Mouse (Mus musculus): ENCODE results near the gene Hhatl. TPM values are rescaled to one million over a fixed set of nuclear protein-coding genes. Genes with fewer than 3 reads are reported as not detected.

Gene Hhatl
- polyA plus RNA-seq, 2 experiments = not detected

DNA sequence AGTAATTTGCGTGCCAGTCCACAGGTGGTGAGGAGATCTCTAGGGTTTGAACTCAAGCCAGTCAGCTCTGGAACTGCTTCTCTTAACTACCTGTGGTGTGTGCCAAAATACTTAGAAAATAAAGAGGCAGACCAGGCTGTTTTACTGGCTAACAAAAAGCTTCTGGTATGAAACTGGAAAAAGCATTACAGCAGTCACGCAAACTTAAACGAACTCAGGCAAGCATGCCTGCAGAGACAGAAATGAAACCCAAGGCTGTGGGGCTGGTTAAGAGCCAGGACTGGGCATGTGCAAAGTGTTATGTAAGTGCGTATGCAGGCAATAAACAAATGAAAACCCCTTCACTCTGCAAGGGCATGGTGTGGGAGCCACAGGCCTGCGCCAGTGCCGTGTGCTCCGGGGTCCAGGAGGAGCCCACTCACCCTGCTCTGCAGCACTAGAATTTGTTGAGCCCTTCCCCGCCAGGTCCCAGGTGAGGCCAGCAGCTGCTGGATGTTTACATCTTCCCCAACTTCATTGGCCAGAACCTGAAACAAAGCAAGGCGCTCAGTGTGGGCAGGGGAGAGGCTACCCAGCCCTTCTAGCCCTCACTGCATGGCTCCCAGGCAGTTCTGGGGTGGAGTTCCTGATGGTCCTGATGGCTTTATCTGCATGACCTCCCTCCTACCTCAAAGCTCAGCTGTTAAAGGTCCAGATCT lies 26.9 kb upstream of the Hhatl start:
- Histone ChIP-seq H3K4me3 (ENCODE audit: insufficient read depth in 1 of 2, low read depth in 2 of 2, low read length in 2 of 2) (no peak overlapping the region), H3K9ac (replicated peaks) (no peak overlapping the region), H3K4me2 (ENCODE audit: low read depth) (no peak overlapping the region), H3K27me3 (ENCODE audit: control insufficient read depth, insufficient read depth, low read length) (no peaks in the 10 kb centered on the region), H3K4me1 (replicated peaks; ENCODE audit: control insufficient read depth in 2 of 2, insufficient read depth in 2 of 2, low read length in 1 of 2) (no peaks in the 10 kb centered on the region), H3K36me3 (replicated peaks; ENCODE audit: control insufficient read depth, insufficient read depth, low read depth) (no peaks in the 10 kb centered on the region), H3K27ac (no peak overlapping the region), H3K9me3 (ENCODE audit: control insufficient read depth, low read length) (no peaks in the 10 kb centered on the region)
- DNase-seq (ENCODE audit: low read depth in 3 of 3, low spot score in 3 of 3) (no peak), ATAC-seq (ENCODE audit: insufficient read depth) (no peak)
- 68% methylated on average over 9 of the region's 9 CpGs for WGBS (ENCODE audit: insufficient replicate concordance)
- TF ChIP-seq CTCF (IDR thresholded peaks at IDR 0.05; ENCODE audit: low read depth) (no peak), EP300 (IDR thresholded peaks at IDR 0.05; ENCODE audit: low read depth) (no peak)

DNA sequence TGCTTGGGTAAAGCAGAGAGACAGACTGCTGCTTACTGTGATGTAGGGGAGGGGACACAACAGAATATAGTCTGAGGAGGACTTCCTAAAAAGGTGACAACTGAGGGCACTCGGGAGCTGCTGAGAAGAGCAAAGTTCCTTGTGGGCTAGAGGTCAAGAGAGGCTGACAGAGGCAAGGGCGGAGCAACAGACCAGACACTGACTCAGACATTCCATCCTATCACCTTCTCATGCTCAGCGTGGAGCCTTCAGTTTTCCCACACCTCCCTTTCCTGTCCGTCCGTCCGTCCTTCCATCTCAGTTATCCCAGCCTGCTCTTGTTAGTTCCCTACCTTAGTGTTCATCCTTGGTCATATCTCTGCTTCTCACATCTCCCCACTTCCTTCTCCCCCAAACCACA lies 22.9 kb upstream of the Hhatl start:
- TF ChIP-seq EP300 (IDR thresholded peaks at IDR 0.05; ENCODE audit: low read depth) = no peak
- no peak for TF ChIP-seq CTCF (IDR thresholded peaks at IDR 0.05; ENCODE audit: low read depth)
- H3K36me3 ChIP-seq (replicated peaks; ENCODE audit: control insufficient read depth, insufficient read depth, low read depth) = no peaks in the 10 kb centered on the region
- no peaks in the 10 kb centered on the region for H3K27me3 ChIP-seq (ENCODE audit: control insufficient read depth, insufficient read depth, low read length)
- ATAC-seq (ENCODE audit: insufficient read depth) = no peak
- no peak overlapping the region for H3K4me3 ChIP-seq (ENCODE audit: insufficient read depth in 1 of 2, low read depth in 2 of 2, low read length in 2 of 2)
- H3K4me2 ChIP-seq (ENCODE audit: low read depth) = no peak overlapping the region
- H3K4me1 ChIP-seq (replicated peaks; ENCODE audit: control insufficient read depth in 2 of 2, insufficient read depth in 2 of 2, low read length in 1 of 2) = no peaks in the 10 kb centered on the region
- H3K9ac ChIP-seq (replicated peaks) = no peak overlapping the region
- DNase-seq (ENCODE audit: low read depth in 3 of 3, low spot score in 3 of 3) = no peak
- H3K27ac ChIP-seq = no peak overlapping the region
- no peaks in the 10 kb centered on the region for H3K9me3 ChIP-seq (ENCODE audit: control insufficient read depth, low read length)
- 16% methylated on average over 6 of the region's 6 CpGs for WGBS (ENCODE audit: insufficient replicate concordance)

DNA sequence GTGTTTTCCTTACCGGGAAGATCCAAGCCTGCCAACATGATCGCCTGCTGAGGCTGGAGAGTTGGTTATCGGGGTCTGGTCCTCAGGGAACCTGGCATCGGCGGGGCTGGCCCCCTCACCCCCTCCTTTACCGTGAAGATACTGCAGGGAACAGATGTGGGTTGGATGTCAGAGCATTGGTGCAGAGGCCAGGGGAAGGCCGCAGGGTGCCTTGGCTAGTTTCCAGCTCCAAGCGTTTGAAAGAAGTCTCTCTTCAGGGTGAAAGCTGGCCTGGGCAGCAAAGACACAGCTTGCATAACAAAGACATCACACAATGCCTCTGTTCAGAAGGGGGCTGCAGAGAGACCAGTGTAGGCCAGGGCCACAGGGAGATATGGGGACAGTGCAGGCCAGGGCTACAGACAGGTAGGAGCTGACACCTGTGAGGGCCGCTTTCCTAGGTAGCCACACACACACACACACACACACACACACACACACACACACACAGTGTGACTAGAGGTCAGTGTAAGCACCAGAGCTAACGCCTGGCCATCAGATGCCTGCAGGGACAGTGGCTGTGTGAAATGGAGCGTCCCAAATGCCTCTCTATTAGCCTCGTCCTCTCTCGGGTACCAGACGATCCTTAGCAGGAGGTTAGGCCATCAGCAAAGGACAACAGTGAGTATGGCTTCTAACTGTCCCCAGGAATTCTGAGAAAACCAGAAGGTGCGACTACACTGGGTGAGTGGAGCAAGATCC lies 17.9 kb upstream of the Hhatl start:
- DNase-seq (ENCODE audit: low read depth in 3 of 3, low spot score in 3 of 3) (no peak), ATAC-seq (ENCODE audit: insufficient read depth) (no peak)
- Histone ChIP-seq H3K4me3 (ENCODE audit: insufficient read depth in 1 of 2, low read depth in 2 of 2, low read length in 2 of 2) (no peak overlapping the region), H3K36me3 (replicated peaks; ENCODE audit: control insufficient read depth, insufficient read depth, low read depth) (no peaks in the 10 kb centered on the region), H3K4me2 (ENCODE audit: low read depth) (no peak overlapping the region), H3K9ac (replicated peaks) (no peak overlapping the region), H3K27me3 (ENCODE audit: control insufficient read depth, insufficient read depth, low read length) (no peaks in the 10 kb centered on the region), H3K4me1 (replicated peaks; ENCODE audit: control insufficient read depth in 2 of 2, insufficient read depth in 2 of 2, low read length in 1 of 2) (no peaks in the 10 kb centered on the region), H3K27ac (no peak overlapping the region), H3K9me3 (ENCODE audit: control insufficient read depth, low read length) (no peaks in the 10 kb centered on the region)
- TF ChIP-seq CTCF (IDR thresholded peaks at IDR 0.05; ENCODE audit: low read depth) = no peak
- no peak for TF ChIP-seq EP300 (IDR thresholded peaks at IDR 0.05; ENCODE audit: low read depth)
- WGBS (ENCODE audit: insufficient replicate concordance) = 51% methylated on average over 15 of the region's 15 CpGs

DNA sequence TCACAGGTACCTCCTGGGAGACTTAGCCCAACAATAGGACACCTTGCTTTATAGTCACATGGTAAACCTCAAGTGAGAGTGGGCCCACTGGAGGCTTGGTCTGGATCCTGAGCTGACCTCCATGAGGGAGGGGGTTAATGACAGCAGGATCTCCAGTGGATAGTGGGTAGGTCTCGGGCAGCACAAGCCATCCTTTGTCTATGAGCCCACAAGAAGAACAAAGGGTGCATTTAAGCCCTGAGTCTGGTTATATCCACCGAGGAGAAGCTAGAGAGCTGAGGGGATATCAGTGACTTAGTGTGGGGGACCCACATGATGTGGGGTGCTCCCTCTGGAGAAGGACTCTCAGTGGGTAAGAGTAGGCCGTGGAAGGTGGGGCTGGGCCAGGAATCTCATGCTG lies 16.2 kb upstream of the Hhatl start:
- DNase-seq (ENCODE audit: low read depth in 3 of 3, low spot score in 3 of 3) = no peak
- Histone ChIP-seq H3K36me3 (replicated peaks; ENCODE audit: control insufficient read depth, insufficient read depth, low read depth) (no peaks in the 10 kb centered on the region), H3K4me1 (replicated peaks; ENCODE audit: control insufficient read depth in 2 of 2, insufficient read depth in 2 of 2, low read length in 1 of 2) (no peaks in the 10 kb centered on the region), H3K9me3 (ENCODE audit: control insufficient read depth, low read length) (no peaks in the 10 kb centered on the region), H3K27me3 (ENCODE audit: control insufficient read depth, insufficient read depth, low read length) (no peaks in the 10 kb centered on the region), H3K4me2 (ENCODE audit: low read depth) (no peak overlapping the region), H3K27ac (no peak overlapping the region), H3K4me3 (ENCODE audit: insufficient read depth in 1 of 2, low read depth in 2 of 2, low read length in 2 of 2) (no peak overlapping the region), H3K9ac (replicated peaks) (no peak overlapping the region)
- no peak for ATAC-seq (ENCODE audit: insufficient read depth)
- no peak for TF ChIP-seq EP300 (IDR thresholded peaks at IDR 0.05; ENCODE audit: low read depth)
- TF ChIP-seq CTCF (IDR thresholded peaks at IDR 0.05; ENCODE audit: low read depth) = no peak
- WGBS (ENCODE audit: insufficient replicate concordance) = 56% methylated on average over 3 of the region's 3 CpGs

DNA sequence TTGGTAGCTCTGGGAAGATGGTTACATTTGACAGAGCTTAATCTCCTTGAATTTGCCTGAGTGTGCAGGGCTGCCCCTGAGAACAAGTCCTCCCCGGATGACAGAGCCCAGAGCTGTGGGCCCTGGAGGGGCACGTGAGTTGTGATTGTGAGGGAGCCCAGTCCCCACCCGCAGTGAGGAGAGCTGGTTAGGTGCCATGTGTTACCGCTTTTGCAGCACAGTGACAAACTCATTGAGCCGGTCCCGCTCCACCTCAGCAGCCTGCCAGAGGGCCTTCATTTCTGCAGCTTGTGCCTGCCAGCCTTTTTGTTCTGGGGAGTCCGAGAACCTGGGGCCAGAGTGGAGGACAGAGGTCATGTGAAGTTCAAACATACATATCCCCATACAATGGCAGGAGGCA lies 15.6 kb upstream of the Hhatl start:
- 68% methylated on average over 7 of the region's 7 CpGs for WGBS (ENCODE audit: insufficient replicate concordance)
- ATAC-seq (ENCODE audit: insufficient read depth) (no peak), DNase-seq (ENCODE audit: low read depth in 3 of 3, low spot score in 3 of 3) (no peak)
- TF ChIP-seq CTCF (IDR thresholded peaks at IDR 0.05; ENCODE audit: low read depth) (no peak), EP300 (IDR thresholded peaks at IDR 0.05; ENCODE audit: low read depth) (no peak)
- Histone ChIP-seq H3K36me3 (replicated peaks; ENCODE audit: control insufficient read depth, insufficient read depth, low read depth) (no peaks in the 10 kb centered on the region), H3K27ac (no peak overlapping the region), H3K9ac (replicated peaks) (no peak overlapping the region), H3K4me1 (replicated peaks; ENCODE audit: control insufficient read depth in 2 of 2, insufficient read depth in 2 of 2, low read length in 1 of 2) (0 out of 4 replicates have a peak, but pooled peaks cover 0 to 2% of the 10 kb centered on the region in 2 experiments), H3K4me3 (ENCODE audit: insufficient read depth in 1 of 2, low read depth in 2 of 2, low read length in 2 of 2) (no peak overlapping the region), H3K9me3 (ENCODE audit: control insufficient read depth, low read length) (no peaks in the 10 kb centered on the region), H3K27me3 (ENCODE audit: control insufficient read depth, insufficient read depth, low read length) (no peaks in the 10 kb centered on the region), H3K4me2 (ENCODE audit: low read depth) (no peak overlapping the region)
